Mouse (Mus musculus) C2C12 (cell line): ENCODE data around the gene Olfr527. TPM values are rescaled to one million over a fixed set of nuclear protein-coding genes. Genes with fewer than 3 reads are reported as not detected.
A peak's percentile ranks its signal among the peaks of the same experiment; 100 is the strongest.

ENCODE experiments used
- H3K27me3 ChIP-seq: one replicate; pipeline ENCODE4 v1.6.1; 2011; ENCODE audit not compliant: control insufficient read depth, insufficient read depth, insufficient read length
- H3K36me3 ChIP-seq: one replicate; pipeline ENCODE4 v1.6.1; 2011; ENCODE audit not compliant: control insufficient read depth, insufficient read depth
- H3K4me3 ChIP-seq: one replicate; pipeline ENCODE4 v1.5.1; 2011; ENCODE audit warnings: mild to moderate bottlenecking, control low read depth; ENCODE audit not compliant: poor library complexity, insufficient read depth, severe bottlenecking
- H3K79me2 ChIP-seq: one replicate; pipeline ENCODE4 v1.6.1; 2011; ENCODE audit not compliant: control insufficient read depth, insufficient read depth
- H3K79me3 ChIP-seq: one replicate; pipeline ENCODE4 v1.6.1; 2011; ENCODE audit warnings: low read depth, control low read depth
- H3ac ChIP-seq: one replicate; pipeline ENCODE3; 2011; ENCODE audit warnings: low read depth; ENCODE audit not compliant: control insufficient read depth, insufficient read length
- CEBPB ChIP-seq: IDR thresholded peaks from one replicate; pipeline ENCODE4 v1.6.1; 2011; ENCODE audit warnings: low read depth, mild to moderate bottlenecking, control low read depth, moderate library complexity
- CTCF ChIP-seq: IDR thresholded peaks from one replicate; pipeline ENCODE4 v1.5.1; 2011; ENCODE audit not compliant: control insufficient read depth, insufficient read depth, insufficient read length
- FOSL1 ChIP-seq: IDR thresholded peaks from one replicate; pipeline ENCODE4 v1.8.0; 2011; ENCODE audit warnings: mild to moderate bottlenecking, low read length; ENCODE audit not compliant: poor library complexity, insufficient read depth, severe bottlenecking
- MAX ChIP-seq: IDR thresholded peaks from one replicate; pipeline ENCODE4 v1.6.1; 2011; ENCODE audit warnings: mild to moderate bottlenecking, control low read depth
- MYOD1 ChIP-seq: IDR thresholded peaks from one replicate; pipeline ENCODE4 v1.6.1; 2011; ENCODE audit warnings: low read depth; ENCODE audit not compliant: control insufficient read depth, insufficient read length
- MYOG ChIP-seq: IDR thresholded peaks from one replicate; pipeline ENCODE4 v1.6.1; 2011; ENCODE audit not compliant: control insufficient read depth, insufficient read length; ENCODE audit errors: extremely low read depth
- USF1 ChIP-seq: IDR thresholded peaks from one replicate; pipeline ENCODE4 v1.6.1; 2011; ENCODE audit warnings: low read depth, mild to moderate bottlenecking, control low read depth, moderate library complexity
- polyA plus RNA-seq: library from polyadenylated mRNA; unstranded; fragments of >200 nt; fragmentation: generic; extraction: Trizol; gene quantifications from one replicate; pipeline ENCODE4 v1.2.1, GENCODE M21; 2012; ENCODE audit warnings: missing spikeins

The Olfr527 gene
- polyA plus RNA-seq, 1 experiment: not detected

DNA sequence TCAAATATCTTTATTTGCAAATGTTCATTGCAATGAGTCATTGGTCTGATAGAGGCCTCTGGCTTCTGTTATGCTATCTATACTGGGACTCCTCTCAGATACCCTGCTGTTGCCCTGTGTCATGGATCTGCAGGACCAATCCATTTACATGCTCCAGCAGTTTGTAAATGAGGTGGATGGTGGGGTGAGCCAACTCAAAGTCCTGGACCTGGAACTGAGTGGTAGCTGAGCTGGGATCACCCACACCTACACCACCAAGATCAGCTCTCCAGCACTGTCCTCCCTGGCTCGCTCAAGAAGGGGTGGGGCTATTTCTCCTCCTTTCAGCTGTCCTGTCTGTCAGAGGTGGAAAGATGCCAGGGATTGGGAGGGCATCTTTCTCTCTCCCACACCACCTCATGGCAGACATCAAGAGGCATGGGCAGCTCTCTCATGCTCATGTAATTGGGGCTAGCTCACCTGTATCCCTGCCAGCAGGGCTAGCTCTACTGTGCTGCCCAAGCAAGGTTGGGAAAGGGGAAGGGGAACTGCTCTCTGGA lies 4.0 kb upstream of the Olfr527 start:
- Histone ChIP-seq H3ac (no peak overlapping the region), H3K27me3 (no peaks in the 10 kb centered on the region), H3K36me3 (no peaks in the 10 kb centered on the region), H3K79me3 (no peaks in the 10 kb centered on the region), H3K79me2 (no peaks in the 10 kb centered on the region), H3K4me3 (no peak overlapping the region)
- TF ChIP-seq FOSL1 (no peak), MYOD1 (peak; percentile 87)

- Histone ChIP-seq H3K27me3 (no peaks in the 10 kb centered on the region), H3K79me2 (no peaks in the 10 kb centered on the region), H3ac (no peak within 1 kb of the TSS), H3K4me3 (no peak within 1 kb of the TSS), H3K36me3 (no peaks in the 10 kb centered on the region), H3K79me3 (no peaks in the 10 kb centered on the region)
- no peak for TF ChIP-seq FOSL1
- TF ChIP-seq MYOG: no peak
- no peak for TF ChIP-seq MAX
- no peak for TF ChIP-seq CEBPB
- no peak for TF ChIP-seq CTCF
- TF ChIP-seq USF1: no peak
- TF ChIP-seq MYOD1: no peak
Observed at GRCm38 (mm10) chr7:140361571-140361970, 27.8 kb downstream of the Olfr527 start, which contains the start of gene Olfr60. Olfr60 (minus strand) TSS chr7:140361671.

DNA sequence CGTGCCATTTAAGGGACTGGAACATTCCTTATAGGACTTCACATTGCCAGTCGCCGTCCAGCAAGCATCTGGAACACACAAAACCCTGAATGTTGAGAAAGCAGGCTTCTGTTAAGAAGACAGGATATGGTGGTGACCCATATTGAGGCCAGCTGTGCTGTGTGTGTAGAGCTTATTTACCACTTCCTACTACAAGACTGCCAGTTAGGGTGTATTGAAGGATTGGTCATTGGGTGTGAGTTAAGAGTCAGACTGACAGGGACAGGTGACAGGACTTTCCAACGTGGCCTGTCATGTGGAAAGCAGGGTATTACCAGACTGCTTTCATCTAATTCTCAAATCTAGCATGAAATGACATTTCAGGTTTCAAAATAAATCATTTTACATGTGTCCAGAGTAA lies 40.5 kb downstream of the Olfr527 start:
- H3K79me2 ChIP-seq: no peaks in the 10 kb centered on the region
- H3K79me3 ChIP-seq: no peaks in the 10 kb centered on the region
- H3ac ChIP-seq: no peak overlapping the region
- no peak overlapping the region for H3K4me3 ChIP-seq
- H3K36me3 ChIP-seq: no peaks in the 10 kb centered on the region
- no peaks in the 10 kb centered on the region for H3K27me3 ChIP-seq
- TF ChIP-seq MYOG: no peak
- TF ChIP-seq MYOD1: peak; percentile 98
- peak; percentile 8 for TF ChIP-seq USF1
- TF ChIP-seq CTCF: no peak
- no peak for TF ChIP-seq CEBPB

- TF ChIP-seq MYOD1 (no peak), CTCF (no peak), MAX (no peak), CEBPB (no peak), FOSL1 (no peak)
- no peaks in the 10 kb centered on the region for H3K79me3 ChIP-seq
- H3ac ChIP-seq: no peak within 1 kb of the TSS
- H3K4me3 ChIP-seq: no peak within 1 kb of the TSS
- no peaks in the 10 kb centered on the region for H3K27me3 ChIP-seq
- no peaks in the 10 kb centered on the region for H3K79me2 ChIP-seq
- no peaks in the 10 kb centered on the region for H3K36me3 ChIP-seq
Observed at GRCm38 (mm10) chr7:140376231-140376630, 42.4 kb downstream of the Olfr527 start, which contains the start of gene Olfr530. Olfr530 (minus strand) TSS chr7:140376331.

DNA sequence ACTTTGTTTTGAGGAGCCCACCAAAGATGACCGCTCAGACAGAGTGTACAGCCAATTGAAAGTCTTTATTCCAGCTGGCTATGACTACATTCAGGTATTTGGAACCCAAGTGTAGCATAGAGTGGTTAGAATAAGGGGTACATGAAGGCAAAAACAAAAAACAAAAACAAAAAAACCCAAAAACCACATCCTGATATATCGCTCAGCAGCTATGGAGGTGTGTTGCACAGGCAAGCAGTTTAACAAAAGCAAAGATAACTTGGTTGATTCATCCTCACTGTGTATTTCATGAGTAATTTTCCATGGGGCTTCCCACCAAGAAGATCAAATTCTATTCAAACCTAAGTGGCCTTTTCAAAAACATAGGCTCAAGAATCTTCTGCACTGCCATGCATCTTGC lies 43.1 kb downstream of the Olfr527 start:
- TF ChIP-seq MYOG (no peak), USF1 (no peak), MYOD1 (no peak), FOSL1 (no peak)
- Histone ChIP-seq H3K4me3 (no peak overlapping the region), H3ac (no peak overlapping the region), H3K27me3 (no peaks in the 10 kb centered on the region), H3K36me3 (no peaks in the 10 kb centered on the region), H3K79me2 (no peaks in the 10 kb centered on the region), H3K79me3 (no peaks in the 10 kb centered on the region)

Other genes starting within 250 kb of the Olfr527 start
- gene Prap1, start 240.6 kb upstream of the Olfr527 start, polyA plus RNA-seq: not detected
- gene Fuom, start 231.6 kb upstream of the Olfr527 start, polyA plus RNA-seq: 21.5 TPM
- 10.1 TPM for gene Paox, start 218.2 kb upstream of the Olfr527 start, polyA plus RNA-seq
- 149 TPM for gene Echs1, start 217.5 kb upstream of the Olfr527 start, polyA plus RNA-seq
- 16.9 TPM for gene Mtg1, start 196.5 kb upstream of the Olfr527 start, polyA plus RNA-seq
- not detected for gene Sprn, start 179.1 kb upstream of the Olfr527 start, polyA plus RNA-seq
- gene Olfr522, start 169.3 kb upstream of the Olfr527 start, polyA plus RNA-seq: not detected
- not detected for gene Olfr523, start 160.8 kb upstream of the Olfr527 start, polyA plus RNA-seq
- gene Olfr524, start 128.1 kb upstream of the Olfr527 start, polyA plus RNA-seq: not detected
- not detected for gene Cd163l1, start 115.8 kb upstream of the Olfr527 start, polyA plus RNA-seq
- not detected for gene 5830411N06Rik, start 86.7 kb upstream of the Olfr527 start, polyA plus RNA-seq
- gene Olfr525, start 13.2 kb upstream of the Olfr527 start, polyA plus RNA-seq: not detected
- not detected for gene Olfr60, start 27.7 kb downstream of the Olfr527 start, polyA plus RNA-seq
- gene Olfr530, start 42.3 kb downstream of the Olfr527 start, polyA plus RNA-seq: not detected
- gene Olfr531, start 68.9 kb downstream of the Olfr527 start, polyA plus RNA-seq: not detected
- gene Olfr532, start 87.6 kb downstream of the Olfr527 start, polyA plus RNA-seq: not detected
- gene Olfr533, start 129.4 kb downstream of the Olfr527 start, polyA plus RNA-seq: not detected
- gene Olfr535, start 150.2 kb downstream of the Olfr527 start, polyA plus RNA-seq: not detected
- gene Olfr536, start 173.4 kb downstream of the Olfr527 start, polyA plus RNA-seq: not detected
- gene Olfr538, start 233.9 kb downstream of the Olfr527 start, polyA plus RNA-seq: not detected